Mouse (Mus musculus): ENCODE results near the gene Rpl12. TPM values are rescaled to one million over a fixed set of nuclear protein-coding genes. Genes with fewer than 3 reads are reported as not detected.

The Rpl12 gene
- polyA plus RNA-seq, 1 experiment from 2014 or later, result 99.8 TPM

DNA sequence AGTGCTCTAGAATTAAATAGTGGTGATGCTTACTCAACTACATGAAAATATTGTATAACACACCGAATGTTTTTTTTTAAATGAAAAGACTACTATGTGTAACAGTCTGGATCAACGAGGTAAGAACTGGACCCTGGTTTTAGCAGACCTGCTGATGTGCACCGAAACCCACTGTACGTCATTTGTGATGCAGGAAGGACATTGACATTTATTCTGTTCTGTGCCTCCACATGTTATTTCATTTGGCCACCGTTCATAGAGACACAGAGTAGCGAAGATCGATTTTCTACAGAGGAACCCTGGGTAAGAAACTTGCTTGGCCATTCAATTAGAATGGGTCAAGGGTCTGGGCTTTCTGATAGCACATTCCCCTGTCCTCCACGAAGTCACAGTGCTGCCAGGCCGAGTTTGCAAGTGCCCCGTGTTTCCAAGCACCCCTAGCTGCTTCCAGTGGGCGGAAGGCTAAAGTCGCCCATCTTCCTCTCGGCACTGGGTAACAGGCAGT is 4.9 kb downstream of the Rpl12 start:
- peak overlapping the region; percentile 88 for H3K4me2 ChIP-seq
- peak overlapping the region; percentile 68 for H3K4me3 ChIP-seq
- no peak for ATAC-seq (ENCODE audit: insufficient number of reproducible peaks, low FRiP score)
- peak overlapping the region; percentile 84 for H3K9ac ChIP-seq
- H3K27me3 ChIP-seq (replicated peaks), result no peaks in the 10 kb centered on the region
- 10% methylated on average over 13 of the region's 13 CpGs for WGBS
- H3K36me3 ChIP-seq, result peaks cover 25% of the 10 kb centered on the region
- peak overlapping the region; percentile 97 for H3K27ac ChIP-seq (ENCODE audit: poor library complexity, severe bottlenecking)
- no peaks in the 10 kb centered on the region for H3K9me3 ChIP-seq (replicated peaks)
- peaks cover 42% of the 10 kb centered on the region for H3K4me1 ChIP-seq (replicated peaks)

- WGBS, result under 1% methylated on average over 55 of the region's 55 CpGs
- Histone ChIP-seq H3K27ac (ENCODE audit: poor library complexity, severe bottlenecking) (peak overlapping the region; percentile 97), H3K4me1 (replicated peaks) (peaks cover 42% of the 10 kb centered on the region), H3K36me3 (peaks cover 25% of the 10 kb centered on the region), H3K4me3 (peak overlapping the region; percentile 68), H3K27me3 (replicated peaks) (no peaks in the 10 kb centered on the region), H3K9ac (peak overlapping the region; percentile 84), H3K4me2 (peak overlapping the region; percentile 88), H3K9me3 (replicated peaks) (no peaks in the 10 kb centered on the region)
- peak; percentile 85 for ATAC-seq (ENCODE audit: insufficient number of reproducible peaks, low FRiP score)
These were observed 5.6 kb downstream of the Rpl12 start for GRCm38 (mm10) chr2:32966689-32967631.

DNA sequence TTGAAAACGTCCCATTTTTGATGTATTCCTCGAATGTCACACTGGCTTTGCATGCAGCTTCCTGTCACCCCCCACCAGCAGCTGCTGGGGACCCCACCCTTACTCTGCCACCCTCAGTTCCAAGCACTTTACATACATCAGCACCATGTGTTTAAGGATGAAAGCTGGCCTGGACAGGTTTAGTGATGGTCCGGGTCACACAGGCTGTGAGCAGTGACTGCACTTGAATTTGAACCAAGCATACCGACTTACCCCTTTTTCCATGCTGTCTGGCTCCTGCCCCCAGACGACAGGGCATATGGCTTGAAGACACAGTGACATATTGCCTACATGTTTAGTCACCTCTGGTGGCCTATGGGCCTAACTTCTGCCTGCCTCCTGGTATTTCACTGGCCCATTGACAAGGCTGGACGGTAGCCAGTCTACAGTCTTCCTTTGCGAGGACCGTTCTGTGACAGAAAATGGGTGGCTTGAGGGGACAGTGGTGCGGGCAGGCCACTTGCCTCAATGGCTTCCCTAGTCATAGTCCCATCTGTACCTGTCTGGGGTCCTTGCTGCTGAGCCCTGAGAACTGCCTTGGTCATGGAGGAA is 6.8 kb downstream of the Rpl12 start:
- 80% methylated on average over 9 of the region's 9 CpGs for WGBS
- Histone ChIP-seq H3K27ac (ENCODE audit: poor library complexity, severe bottlenecking) (0 out of 2 replicates have a peak overlapping the region, but pooled peaks have one; percentile 22), H3K9me3 (replicated peaks) (no peaks in the 10 kb centered on the region), H3K36me3 (peaks cover 26% of the 10 kb centered on the region), H3K27me3 (replicated peaks) (no peaks in the 10 kb centered on the region), H3K4me3 (no peak overlapping the region), H3K9ac (peak overlapping the region; percentile 84), H3K4me1 (replicated peaks) (peaks cover 36% of the 10 kb centered on the region), H3K4me2 (peak overlapping the region; percentile 88)
- no peak for ATAC-seq (ENCODE audit: insufficient number of reproducible peaks, low FRiP score)

DNA sequence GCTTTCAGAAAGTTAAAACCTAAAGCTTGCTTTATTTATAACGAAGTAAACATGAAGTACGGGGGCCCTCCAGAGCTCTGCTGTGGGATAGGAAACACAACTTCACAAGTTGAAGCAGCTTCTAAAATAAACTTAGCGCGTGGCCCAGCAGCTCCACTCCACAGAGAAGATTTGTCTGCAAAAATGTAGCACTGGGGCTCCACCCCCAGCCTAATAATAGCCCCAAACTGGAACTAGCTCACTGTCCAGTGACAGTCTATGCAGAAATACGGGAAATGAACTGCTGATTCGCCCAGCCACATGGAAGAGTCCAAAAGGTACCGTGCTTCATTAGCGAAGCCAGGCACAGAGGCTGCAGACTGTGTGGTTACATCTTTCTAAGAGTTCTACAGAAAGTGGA is 8.0 kb downstream of the Rpl12 start:
- peak overlapping the region; percentile 0; the same call in 1 of the 2 replicates for H3K4me3 ChIP-seq

DNA sequence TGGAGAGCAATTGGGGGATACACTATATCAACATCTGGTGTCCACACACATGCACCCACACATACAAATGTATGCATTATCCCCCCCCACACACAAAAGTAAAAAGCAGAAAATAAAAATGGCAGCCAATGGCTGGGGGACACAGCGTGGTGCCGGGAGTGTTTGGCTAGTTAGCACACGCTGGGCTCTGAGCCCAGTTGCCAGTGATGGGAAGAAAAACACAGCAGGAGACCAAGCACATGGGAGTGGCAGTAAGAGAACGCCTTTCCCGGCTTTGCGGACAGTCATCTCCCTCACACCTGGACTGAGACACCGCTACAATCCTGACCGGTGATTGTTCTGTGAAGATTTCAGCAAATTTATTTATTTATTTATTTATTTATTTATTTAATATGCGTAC is 9.9 kb downstream of the Rpl12 start:
- peaks cover 24% of the 10 kb centered on the region for H3K4me1 ChIP-seq (replicated peaks)
- H3K9me3 ChIP-seq (replicated peaks), result no peaks in the 10 kb centered on the region
- H3K4me3 ChIP-seq, result no peak overlapping the region
- no peak for ATAC-seq (ENCODE audit: insufficient number of reproducible peaks, low FRiP score)
- peaks cover 37% of the 10 kb centered on the region for H3K36me3 ChIP-seq
- H3K9ac ChIP-seq, result no peak overlapping the region
- no peak overlapping the region for H3K27ac ChIP-seq (ENCODE audit: poor library complexity, severe bottlenecking)
- 54% methylated on average over 9 of the region's 9 CpGs for WGBS
- H3K4me2 ChIP-seq, result no peak overlapping the region
- no peaks in the 10 kb centered on the region for H3K27me3 ChIP-seq (replicated peaks)

More for the DNA sequence above, 8.0 kb downstream of the Rpl12 start:
- Histone ChIP-seq H3K9ac (peak overlapping the region; percentile 43; the same call in 1 of the 2 replicates), H3K27ac (ENCODE audit: poor library complexity, severe bottlenecking) (peak overlapping the region; percentile 83), H3K9me3 (replicated peaks) (no peaks in the 10 kb centered on the region), H3K36me3 (peaks cover 26% of the 10 kb centered on the region), H3K4me1 (replicated peaks) (peaks cover 24% of the 10 kb centered on the region), H3K27me3 (replicated peaks) (no peaks in the 10 kb centered on the region), H3K4me2 (peak overlapping the region; percentile 57)
- no peak for ATAC-seq (ENCODE audit: insufficient number of reproducible peaks, low FRiP score)
- WGBS, result 57% methylated on average over 8 of the region's 8 CpGs

DNA sequence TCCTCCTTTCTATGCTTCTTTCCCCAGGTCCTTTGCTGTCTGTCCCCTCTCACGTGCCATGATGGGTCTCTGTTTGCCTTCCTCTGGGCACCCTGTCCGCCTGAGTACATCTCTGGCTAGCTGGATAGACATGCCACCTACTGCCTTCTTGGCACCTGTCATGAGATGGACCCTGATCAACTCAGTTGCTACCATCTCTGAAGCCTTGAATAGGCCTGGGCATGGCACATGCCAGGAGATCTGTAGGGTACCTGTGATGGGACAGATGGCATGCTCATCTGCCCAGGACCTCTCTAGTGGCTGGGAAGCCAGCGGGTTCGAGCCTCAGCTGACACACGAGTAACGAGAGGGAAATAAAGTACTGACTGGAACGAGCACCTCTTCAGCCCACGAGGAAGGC is 12.9 kb downstream of the Rpl12 start:
- H3K4me1 ChIP-seq (replicated peaks), result peaks cover 8% of the 10 kb centered on the region
- WGBS, result 88% methylated on average over 8 of the region's 8 CpGs
- no peaks in the 10 kb centered on the region for H3K27me3 ChIP-seq (replicated peaks)
- no peak for ATAC-seq (ENCODE audit: insufficient number of reproducible peaks, low FRiP score)
- H3K36me3 ChIP-seq, result peaks cover 47% of the 10 kb centered on the region
- no peak overlapping the region for H3K9ac ChIP-seq
- no peak overlapping the region for H3K4me2 ChIP-seq
- no peaks in the 10 kb centered on the region for H3K9me3 ChIP-seq (replicated peaks)
- H3K4me3 ChIP-seq, result no peak overlapping the region
- no peak overlapping the region for H3K27ac ChIP-seq (ENCODE audit: poor library complexity, severe bottlenecking)

DNA sequence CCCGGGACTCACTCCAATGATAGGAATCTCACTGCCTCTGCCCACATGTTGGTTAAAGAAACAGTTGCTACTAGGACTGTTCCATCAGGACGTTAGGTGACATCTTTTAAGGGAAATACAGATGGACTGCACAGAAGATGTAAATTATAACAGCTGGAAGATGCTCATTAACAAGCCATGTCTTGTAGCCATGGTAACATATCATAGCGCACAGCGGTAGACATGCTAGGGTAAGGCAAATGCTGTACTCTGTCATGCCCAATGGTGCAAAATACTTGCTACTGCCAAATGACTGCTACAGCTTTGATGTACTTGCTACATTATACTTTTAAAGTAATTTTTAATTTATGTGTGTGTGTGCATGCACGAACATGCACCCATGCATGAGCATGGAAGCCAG is 15.8 kb downstream of the Rpl12 start:
- Histone ChIP-seq H3K9ac (no peak overlapping the region), H3K9me3 (replicated peaks) (no peaks in the 10 kb centered on the region), H3K27ac (ENCODE audit: poor library complexity, severe bottlenecking) (no peak overlapping the region), H3K4me2 (no peak overlapping the region), H3K27me3 (replicated peaks) (no peaks in the 10 kb centered on the region), H3K36me3 (peaks cover 47% of the 10 kb centered on the region), H3K4me1 (replicated peaks) (peaks cover 8% of the 10 kb centered on the region), H3K4me3 (no peak overlapping the region)
- no peak for ATAC-seq (ENCODE audit: insufficient number of reproducible peaks, low FRiP score)
- 75% methylated on average over 5 of the region's 5 CpGs for WGBS

DNA sequence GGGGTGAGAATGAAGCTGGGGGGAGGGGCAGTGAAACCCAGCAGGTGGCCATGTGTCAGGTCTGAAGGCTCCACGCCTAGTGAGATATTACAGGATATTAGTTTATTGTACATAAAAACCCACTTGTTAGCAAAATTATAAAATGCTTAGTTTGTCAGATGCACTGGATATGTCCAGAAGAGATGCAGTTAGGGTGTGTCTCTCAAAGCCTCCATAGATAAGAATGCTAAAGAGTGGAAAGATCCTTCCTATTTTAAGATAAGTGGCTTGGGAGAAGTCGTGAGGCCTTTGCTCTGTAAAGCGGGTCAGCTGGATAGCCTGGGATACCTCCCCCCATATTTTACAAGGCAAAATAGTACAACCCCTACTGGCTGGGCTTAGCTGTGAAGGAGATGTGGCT is 17.3 kb downstream of the Rpl12 start:
- H3K4me3 ChIP-seq, result no peak overlapping the region
- no peak overlapping the region for H3K27ac ChIP-seq (ENCODE audit: poor library complexity, severe bottlenecking)
- H3K36me3 ChIP-seq, result peaks cover 33% of the 10 kb centered on the region
- no peak overlapping the region for H3K4me2 ChIP-seq
- no peaks in the 10 kb centered on the region for H3K9me3 ChIP-seq (replicated peaks)
- H3K4me1 ChIP-seq (replicated peaks), result peaks cover 13% of the 10 kb centered on the region
- WGBS, result 45% methylated on average over 3 of the region's 3 CpGs
- no peak for ATAC-seq (ENCODE audit: insufficient number of reproducible peaks, low FRiP score)
- no peak overlapping the region for H3K9ac ChIP-seq
- no peaks in the 10 kb centered on the region for H3K27me3 ChIP-seq (replicated peaks)

GRCm38 (mm10) chr2:32979675-32980074 is 18.3 kb downstream of the Rpl12 start:
- Histone ChIP-seq H3K9ac (no peak overlapping the region), H3K4me3 (no peak overlapping the region), H3K27ac (ENCODE audit: poor library complexity, severe bottlenecking) (no peak overlapping the region), H3K36me3 (peaks cover 23% of the 10 kb centered on the region; the same call in 1 of the 2 replicates), H3K9me3 (replicated peaks) (no peaks in the 10 kb centered on the region), H3K4me2 (no peak overlapping the region), H3K27me3 (replicated peaks) (no peaks in the 10 kb centered on the region), H3K4me1 (replicated peaks) (peaks cover 13% of the 10 kb centered on the region)
- no peak for ATAC-seq (ENCODE audit: insufficient number of reproducible peaks, low FRiP score)
- 83% methylated on average over 7 of the region's 7 CpGs for WGBS

GRCm38 (mm10) chr2:32981281-32981680 is 19.9 kb downstream of the Rpl12 start:
- under 1% methylated on average over 23 of the region's 23 CpGs for WGBS
- H3K9me3 ChIP-seq (replicated peaks), result no peaks in the 10 kb centered on the region
- H3K27me3 ChIP-seq (replicated peaks), result no peaks in the 10 kb centered on the region
- H3K36me3 ChIP-seq, result peaks cover 9% of the 10 kb centered on the region; the same call in 1 of the 2 replicates
- H3K4me1 ChIP-seq (replicated peaks), result peaks cover 13% of the 10 kb centered on the region
- peak overlapping the region; percentile 76 for H3K4me3 ChIP-seq
- peak overlapping the region; percentile 83 for H3K4me2 ChIP-seq
- peak overlapping the region; percentile 75 for H3K9ac ChIP-seq
- H3K27ac ChIP-seq (ENCODE audit: poor library complexity, severe bottlenecking), result peak overlapping the region; percentile 40; the same call in 1 of the 2 replicates
- peak; percentile 52; the same call in 1 of the 2 replicates for ATAC-seq (ENCODE audit: insufficient number of reproducible peaks, low FRiP score)

- no peaks in the 10 kb centered on the region for H3K27me3 ChIP-seq (replicated peaks)
- peak within 1 kb of the TSS; percentile 75 for H3K9ac ChIP-seq
- WGBS, result 0% methylated on average over 50 of the region's 50 CpGs
- H3K4me1 ChIP-seq (replicated peaks), result peaks cover 13% of the 10 kb centered on the region
- no peaks in the 10 kb centered on the region for H3K9me3 ChIP-seq (replicated peaks)
- ATAC-seq (ENCODE audit: insufficient number of reproducible peaks, low FRiP score), result peak; percentile 98
- peak within 1 kb of the TSS; percentile 42 for H3K27ac ChIP-seq (ENCODE audit: poor library complexity, severe bottlenecking)
- peak within 1 kb of the TSS; percentile 83 for H3K4me2 ChIP-seq
- H3K4me3 ChIP-seq, result peak within 1 kb of the TSS; percentile 76
- H3K36me3 ChIP-seq, result peaks cover 4% of the 10 kb centered on the region; the same call in 1 of the 2 replicates
These were observed 20.4 kb downstream of the Rpl12 start, which contains the start of gene Slc2a8 for GRCm38 (mm10) chr2:32981725-32982271. Gene Slc2a8, minus strand, starts transcription at chr2:32982083.

Measured in heart, embryonic 12.5 days (tissue).